Mouse (Mus musculus) lung, postnatal 0 days (tissue): ENCODE measurements around the gene Olfr1224-ps1. TPM values are rescaled to one million over a fixed set of nuclear protein-coding genes. Genes with fewer than 3 reads are reported as not detected.

Experiments
- ATAC-seq: fragments of 200-750 bp; cut with Nextera tagmentation; 2 replicates; pipeline ENCODE4 v1.8.0; 2017; ENCODE audit warnings: moderate library complexity
- DNase-seq: peaks from one replicate; pipeline ENCODE4 v3.0.0-alpha.2; 2016; ENCODE audit warnings: low spot score
- H3K27ac ChIP-seq: fragments of 300-500 bp; sonication (generic); 2 replicates; pipeline ENCODE4 v1.5.1; 2014; ENCODE audit warnings: antibody characterized with exemption, mild to moderate bottlenecking, low read length, mixed read lengths
- H3K27me3 ChIP-seq: fragments of 300-500 bp; sonication (generic); replicated peaks from 2 replicates; pipeline ENCODE4 v1.6.1; 2014; ENCODE audit warnings: low read length, mixed read lengths; ENCODE audit not compliant: insufficient read depth
- H3K36me3 ChIP-seq: fragments of 300-500 bp; sonication (generic); 2 replicates; pipeline ENCODE4 v1.6.1; 2014; ENCODE audit warnings: low read length, mixed read lengths; ENCODE audit not compliant: insufficient read depth
- H3K4me1 ChIP-seq: fragments of 300-500 bp; sonication (generic); 2 replicates; pipeline ENCODE4 v1.6.1; 2014; ENCODE audit warnings: antibody characterized with exemption, low read depth, low read length, mixed read lengths; ENCODE audit not compliant: insufficient read depth
- H3K4me2 ChIP-seq: fragments of 300-500 bp; sonication (generic); replicated peaks from 2 replicates; pipeline ENCODE4 v1.6.1; 2014; ENCODE audit warnings: low read depth, mild to moderate bottlenecking, low read length, moderate library complexity, mixed read lengths
- H3K4me3 ChIP-seq: fragments of 300-500 bp; sonication (generic); 2 replicates; pipeline ENCODE4 v1.5.1; 2014; ENCODE audit warnings: low read depth, low read length
- H3K9ac ChIP-seq: fragments of 300-500 bp; sonication (generic); replicated peaks from 2 replicates; pipeline ENCODE4 v1.6.1; 2014; ENCODE audit warnings: low read depth, mild to moderate bottlenecking
- H3K9me3 ChIP-seq: fragments of 300-500 bp; sonication (generic); 2 replicates; pipeline ENCODE4 v1.6.1; 2016; ENCODE audit warnings: low read length, mixed read lengths
- CTCF ChIP-seq: IDR thresholded peaks from 2 replicates; pipeline ENCODE4 v1.5.1; 2016; ENCODE audit warnings: antibody characterized with exemption, mild to moderate bottlenecking
- EP300 ChIP-seq: IDR thresholded peaks from 2 replicates; pipeline ENCODE4 v1.6.1; 2016; ENCODE audit warnings: antibody characterized with exemption, mild to moderate bottlenecking, control low read depth
- WGBS: fragments of 180-500 bp; shearing (Covaris S2); extraction: QIAGEN DNeasy Blood & Tissue Kit; methylation state at CpG from one replicate; pipeline ENCODE4 v1.1.7; 2014; 5-methylcytosine and 5-hydroxymethylcytosine counted together
- polyA plus RNA-seq: library from polyadenylated mRNA; unstranded; fragments of >200 nt; fragmentation: Nextera tagmentation; extraction: Ambion mirVana; gene quantifications from 2 replicates; pipeline ENCODE4 v1.2.1, GENCODE M21; 2015

Gene Olfr1224-ps1
- polyA plus RNA-seq, 1 experiment from 2014 or later = not detected

GRCm38 (mm10) chr2:89117183-89117582 is 46.7 kb downstream of the Olfr1224-ps1 start, which contains the start of gene Olfr1221:
Olfr1221 (minus strand) TSS chr2:89117283.
- WGBS = 70% methylated on average over 2 of the region's 2 CpGs
- ATAC-seq = no peak
- no peak within 1 kb of the TSS for H3K4me3 ChIP-seq

GRCm38 (mm10) chr2:89106735-89107134 is 57.2 kb downstream of the Olfr1224-ps1 start, which contains the start of gene Olfr1220:
Olfr1220 (minus strand) TSS chr2:89106835.
- WGBS = 65% methylated on average over 3 of the region's 3 CpGs
- ATAC-seq = no peak
- Histone ChIP-seq H3K9ac (no peak within 1 kb of the TSS), H3K4me1 (no peaks in the 10 kb centered on the region), H3K27ac (no peak within 1 kb of the TSS), H3K36me3 (no peaks in the 10 kb centered on the region), H3K4me2 (no peak within 1 kb of the TSS), H3K27me3 (no peaks in the 10 kb centered on the region), H3K9me3 (no peaks in the 10 kb centered on the region), H3K4me3 (no peak within 1 kb of the TSS)
- TF ChIP-seq EP300 = no peak
- no peak for TF ChIP-seq CTCF
- no peak for DNase-seq

More at GRCm38 (mm10) chr2:89117183-89117582, 46.7 kb downstream of the Olfr1224-ps1 start, which contains the start of gene Olfr1221:
- H3K9ac ChIP-seq = no peak within 1 kb of the TSS
- no peak within 1 kb of the TSS for H3K4me2 ChIP-seq
- TF ChIP-seq EP300 (no peak), CTCF (no peak)
- H3K36me3 ChIP-seq = no peaks in the 10 kb centered on the region
- H3K27me3 ChIP-seq = no peaks in the 10 kb centered on the region
- no peaks in the 10 kb centered on the region for H3K4me1 ChIP-seq
- no peak within 1 kb of the TSS for H3K27ac ChIP-seq
- H3K9me3 ChIP-seq = no peaks in the 10 kb centered on the region
- DNase-seq = no peak

- no peak for ATAC-seq
Observed at GRCm38 (mm10) chr2:89105651-89106050, 58.2 kb downstream of the Olfr1224-ps1 start.

More at GRCm38 (mm10) chr2:89105651-89106050, 58.2 kb downstream of the Olfr1224-ps1 start:
- DNase-seq = no peak
- Histone ChIP-seq H3K4me1 (no peaks in the 10 kb centered on the region), H3K4me2 (no peak overlapping the region), H3K27ac (no peak overlapping the region), H3K9me3 (no peaks in the 10 kb centered on the region), H3K9ac (no peak overlapping the region), H3K36me3 (no peaks in the 10 kb centered on the region), H3K4me3 (no peak overlapping the region), H3K27me3 (no peaks in the 10 kb centered on the region)
- no peak for TF ChIP-seq EP300
- no peak for TF ChIP-seq CTCF

Other genes with a start within 250 kb of the Olfr1224-ps1 start
- gene Olfr1209, start 248.9 kb downstream of the Olfr1224-ps1 start, polyA plus RNA-seq = not detected in 2 replicates
- not detected in 2 replicates for gene Olfr1211, start 226.0 kb downstream of the Olfr1224-ps1 start, polyA plus RNA-seq
- gene Olfr1212, start 210.1 kb downstream of the Olfr1224-ps1 start, polyA plus RNA-seq = not detected in 2 replicates
- not detected in 2 replicates for gene Gm13762, start 183.8 kb downstream of the Olfr1224-ps1 start, polyA plus RNA-seq
- not detected in 2 replicates for gene Olfr1214, start 171.4 kb downstream of the Olfr1224-ps1 start, polyA plus RNA-seq
- not detected in 2 replicates for gene Olfr1215, start 157.1 kb downstream of the Olfr1224-ps1 start, polyA plus RNA-seq
- not detected in 2 replicates for gene Olfr1216, start 145.8 kb downstream of the Olfr1224-ps1 start, polyA plus RNA-seq
- gene Olfr1217, start 132.0 kb downstream of the Olfr1224-ps1 start, polyA plus RNA-seq = not detected in 2 replicates
- not detected in 2 replicates for gene Olfr1218, start 102.9 kb downstream of the Olfr1224-ps1 start, polyA plus RNA-seq
- not detected in 2 replicates for gene Olfr1219, start 80.6 kb downstream of the Olfr1224-ps1 start, polyA plus RNA-seq
- not detected in 2 replicates for gene Olfr1220, start 57.3 kb downstream of the Olfr1224-ps1 start, polyA plus RNA-seq
- not detected in 2 replicates for gene Olfr1221, start 46.8 kb downstream of the Olfr1224-ps1 start, polyA plus RNA-seq
- gene Olfr1222, start 31.0 kb downstream of the Olfr1224-ps1 start, polyA plus RNA-seq = not detected in 2 replicates
- gene Olfr1223, start 12.5 kb downstream of the Olfr1224-ps1 start, polyA plus RNA-seq = not detected in 2 replicates
- gene Olfr1225, start 10.6 kb upstream of the Olfr1224-ps1 start, polyA plus RNA-seq = not detected in 2 replicates
- gene Olfr1226, start 36.0 kb upstream of the Olfr1224-ps1 start, polyA plus RNA-seq = not detected in 2 replicates
- gene Olfr1228, start 90.0 kb upstream of the Olfr1224-ps1 start, polyA plus RNA-seq = not detected in 2 replicates
- not detected in 2 replicates for gene Olfr1229, start 123.9 kb upstream of the Olfr1224-ps1 start, polyA plus RNA-seq
- gene Olfr1230, start 133.2 kb upstream of the Olfr1224-ps1 start, polyA plus RNA-seq = not detected in 2 replicates
- gene Olfr1231, start 143.0 kb upstream of the Olfr1224-ps1 start, polyA plus RNA-seq = not detected in 2 replicates
- gene Olfr1232, start 165.6 kb upstream of the Olfr1224-ps1 start, polyA plus RNA-seq = not detected in 2 replicates
- gene Olfr1233, start 178.3 kb upstream of the Olfr1224-ps1 start, polyA plus RNA-seq = not detected in 2 replicates
- gene Olfr1234, start 200.8 kb upstream of the Olfr1224-ps1 start, polyA plus RNA-seq = not detected in 2 replicates
- not detected in 2 replicates for gene Olfr1238, start 245.6 kb upstream of the Olfr1224-ps1 start, polyA plus RNA-seq